Mouse (Mus musculus): Measurements from ENCODE around the gene Hecw2. TPM values are rescaled to one million over a fixed set of nuclear protein-coding genes. Genes with fewer than 3 reads are reported as not detected.

The Hecw2 gene
- polyA plus RNA-seq (2014; fragmentation: Illumina TruSeq; extraction: RNeasy Lipid Tissue Mini Kit (QIAGEN cat#74804); ENCODE audit: low replicate concordance), result 1.3 TPM

GRCm38 (mm10) chr1:54194954-54195305 is at the start of gene Hecw2:
Gene Hecw2, minus strand, starts transcription at chr1:54195168.

GRCm38 (mm10) chr1:53784721-53785418 is 410.1 kb downstream of the Hecw2 start, which contains the start of gene Stk17b:
Gene Stk17b, minus strand, starts transcription at chr1:53785224.

Other genes with a start within 250 kb of the Hecw2 start
- not detected for gene Ccdc150, start 55.5 kb upstream of the Hecw2 start, polyA plus RNA-seq (2014; fragmentation: Illumina TruSeq; extraction: RNeasy Lipid Tissue Mini Kit (QIAGEN cat#74804); ENCODE audit: low replicate concordance)
- 29.1 TPM for gene Gtf3c3, start 243.8 kb upstream of the Hecw2 start, polyA plus RNA-seq (2014; fragmentation: Illumina TruSeq; extraction: RNeasy Lipid Tissue Mini Kit (QIAGEN cat#74804); ENCODE audit: low replicate concordance)

Measured in small intestine, adult 10 weeks (tissue).